Mouse (Mus musculus) spleen, adult 2 months (tissue): Measurements from ENCODE around the gene Prkrip1.

ENCODE experiments used
- CTCF ChIP-seq: fragments of 200-500 bp; IDR thresholded peaks from 2 replicates; pipeline ENCODE4 v1.5.1; 2011; ENCODE audit warnings: mild to moderate bottlenecking, inconsistent platforms; ENCODE audit not compliant: insufficient read depth, insufficient read length, insufficient replicate concordance; ENCODE audit errors: extremely low read depth
- POLR2A ChIP-seq: fragments of 200-500 bp; IDR thresholded peaks from 2 replicates; pipeline ENCODE4 v1.6.1; 2011; ENCODE audit warnings: low read depth, low read length, inconsistent platforms

- TF ChIP-seq CTCF (no peak), POLR2A (no peak)
Measured at GRCm38 (mm10) chr5:136168071-136168470, 30.7 kb downstream of the Prkrip1 start.
